In genomic region chr16:81200201-81201071, GRCm38 (mm10) we compare ENCODE assay signal across 8 mouse cellular contexts. TPM values are rescaled to one million over a fixed set of nuclear protein-coding genes. Genes with fewer than 3 reads are reported as not detected.
A peak's percentile ranks its signal among the peaks of the same experiment; 100 is the strongest.
DNase-seq lines count a peak whose midpoint lies in the region; ATAC-seq and TF ChIP-seq lines count a peak whose summit lies in the region.

Ncam2 (plus strand) TSS chr16:81200697.

- H3K27me3 ChIP-seq in limb, embryonic 10.5 days (ENCODE audit: low read depth, poor library complexity, severe bottlenecking): peaks cover 4% of the 10 kb centered on the region; the same call in 1 of the 2 replicates
- no peaks in the 10 kb centered on the region for H3K27me3 ChIP-seq in midbrain, embryonic 10.5 days (ENCODE audit: low read depth, poor library complexity, severe bottlenecking)
- 0 out of 2 replicates have a peak, but pooled peaks cover 2% of the 10 kb centered on the region for H3K27me3 ChIP-seq in small intestine, adult 2 months (ENCODE audit: control insufficient read depth, insufficient read depth, low read length)

- WGBS in limb, embryonic 10.5 days: under 1% methylated on average over 67 of the region's 70 CpGs
- WGBS in midbrain, embryonic 10.5 days: under 1% methylated on average over 66 of the region's 70 CpGs
- WGBS in small intestine, adult 2 months: 1% methylated on average over 70 of the region's 70 CpGs

- no peaks in the 10 kb centered on the region for H3K9me3 ChIP-seq in limb, embryonic 10.5 days (replicated peaks)
- H3K9me3 ChIP-seq in midbrain, embryonic 10.5 days (replicated peaks): no peaks in the 10 kb centered on the region

- no peaks in the 10 kb centered on the region for H3K4me1 ChIP-seq in bone marrow macrophage, adult 2 months (ENCODE audit: control insufficient read depth, insufficient read depth, low read length)
- H3K4me1 ChIP-seq in limb, embryonic 10.5 days: peaks cover 16% of the 10 kb centered on the region
- H3K4me1 ChIP-seq in midbrain, embryonic 10.5 days: peaks cover 9% of the 10 kb centered on the region
- H3K4me1 ChIP-seq in small intestine, adult 2 months (ENCODE audit: control insufficient read depth, insufficient read depth, insufficient read length, low read length): peaks cover 6% of the 10 kb centered on the region

- no peak for TF ChIP-seq POLR2A in bone marrow macrophage, adult 2 months (IDR thresholded peaks at IDR 0.05; ENCODE audit: borderline replicate concordance, low read depth, low read length)
- TF ChIP-seq POLR2A in small intestine, adult 2 months (IDR thresholded peaks at IDR 0.05; ENCODE audit: low read depth, low read length): no peak

- no peak within 1 kb of the TSS for H3K27ac ChIP-seq in bone marrow macrophage, adult 2 months (ENCODE audit: insufficient read depth, low read depth, low read length)
- H3K27ac ChIP-seq in limb, embryonic 10.5 days: peak within 1 kb of the TSS; percentile 68
- H3K27ac ChIP-seq in midbrain, embryonic 10.5 days (replicated peaks): peak within 1 kb of the TSS; percentile 81
- H3K27ac ChIP-seq in small intestine, adult 2 months (ENCODE audit: insufficient read depth, low read depth, low read length): no peak within 1 kb of the TSS

- no peak for TF ChIP-seq CTCF in bone marrow macrophage, adult 2 months (IDR thresholded peaks at IDR 0.05; ENCODE audit: low read depth, low read length)
- no peak for TF ChIP-seq CTCF in small intestine, adult 2 months (IDR thresholded peaks at IDR 0.05; ENCODE audit: extremely low read depth, insufficient read length, insufficient replicate concordance, low read depth, low read length)

- H3K4me3 ChIP-seq in bone marrow macrophage, adult 2 months (ENCODE audit: insufficient read depth, low read length): peak within 1 kb of the TSS; percentile 50
- peak within 1 kb of the TSS; percentile 72 for H3K4me3 ChIP-seq in limb, embryonic 10.5 days
- H3K4me3 ChIP-seq in midbrain, embryonic 10.5 days: peak within 1 kb of the TSS; percentile 67
- peak within 1 kb of the TSS; percentile 63 for H3K4me3 ChIP-seq in small intestine, adult 2 months (ENCODE audit: low read depth, low read length)

- no peak for ATAC-seq in erythroid progenitor cell, adult 5-6 weeks (replicated peaks; ENCODE audit: low FRiP score, poor library complexity, severe bottlenecking)

- H3K36me3 ChIP-seq in limb, embryonic 10.5 days: no peaks in the 10 kb centered on the region
- H3K36me3 ChIP-seq in midbrain, embryonic 10.5 days: no peaks in the 10 kb centered on the region
- no peaks in the 10 kb centered on the region for H3K36me3 ChIP-seq in small intestine, adult 2 months (ENCODE audit: control insufficient read depth, insufficient read depth, low read length)

- peak; percentile 72 for DNase-seq in embryo, embryonic 9.5 days (ENCODE audit: extremely low spot score)
- peak; percentile 19 to 30 for DNase-seq in heart, adult 18-20 months
- peak; percentile 42 for DNase-seq in kidney, adult 11 months
- peak; percentile 75 for DNase-seq in limb, embryonic 10.5 days (ENCODE audit: low spot score)
- peak; percentile 75 for DNase-seq in midbrain, embryonic 10.5 days (ENCODE audit: low spot score)

RNA-seq across cellular contexts. Expression of gene Ncam2, which starts in this region (rescaled TPM):
- 0.16 TPM in 1 of 2 replicates, not detected in the other for polyA plus RNA-seq in bone marrow macrophage, adult 2 months (2012; ENCODE audit: insufficient read depth, insufficient read length, missing spikeins)
- under 1 TPM in 1 of 2 experiments, not detected in 1; 0.10 TPM for total RNA-seq in heart, adult 18-20 months (2021)
- 0.09 and 0.40 TPM in 2 replicates for polyA plus RNA-seq in limb, embryonic 10.5 days (2016; fragmentation: Nextera tagmentation; extraction: Ambion mirVana)
- 1.3 and 2.4 TPM in 2 replicates for polyA plus RNA-seq in midbrain, embryonic 10.5 days (2016; fragmentation: Nextera tagmentation; extraction: Ambion mirVana)
- polyA plus RNA-seq in small intestine, adult 2 months (2012; rRNA removed): not detected in 2 replicates
- total RNA-seq in erythroid progenitor cell, adult 5-6 weeks (2015; ENCODE audit: low replicate concordance): not detected in 2 replicates
- not detected in 2 replicates for total RNA-seq in erythroid progenitor cell, adult 5-6 weeks (2017; ENCODE audit: low replicate concordance)

Comparison
In these comparisons a context has a peak if more than half of its experiments do, and no peak if none do; other contexts are left out.
1. Peak in DNase-seq in heart, adult 18-20 months; RNA of the gene not detected or under 1 TPM.
2. Peak in DNase-seq, H3K4me3 ChIP-seq and H3K27ac ChIP-seq in limb, embryonic 10.5 days; RNA of the gene not detected or under 1 TPM.
3. DNase-seq: peak in every context shown above with its lines; median percentile 75 in limb, embryonic 10.5 days; 75 in midbrain, embryonic 10.5 days; 72 in embryo, embryonic 9.5 days; 42 in kidney, adult 11 months; 24 in heart, adult 18-20 months.